ENCODE assay signal across 8 mouse cellular contexts in genomic region chr7:122158915-122159902, GRCm38 (mm10). TPM values are rescaled to one million over a fixed set of nuclear protein-coding genes. Genes with fewer than 3 reads are reported as not detected.
DNase-seq lines count a peak whose midpoint lies in the region; ATAC-seq and TF ChIP-seq lines count a peak whose summit lies in the region.

Gene Plk1, plus strand, starts transcription at chr7:122159439.

- peak within 1 kb of the TSS; percentile 86 for H3K4me2 ChIP-seq in forebrain, embryonic 13.5 days
- peak within 1 kb of the TSS; percentile 87 for H3K4me2 ChIP-seq in liver, postnatal 0 days (ENCODE audit: low read depth, low read length)
- H3K4me2 ChIP-seq in neural tube, embryonic 15.5 days, result peak within 1 kb of the TSS; percentile 95

- intact Hi-C loops in heart, postnatal 10 days (cut with DNase I), result loop anchor here (2.0 kb wide), 1 partner anchor 26 kb away; the partner anchor contains the start of genes Dctn5 and Palb2

- peak within 1 kb of the TSS; percentile 81 for H3K4me3 ChIP-seq in forebrain, embryonic 13.5 days
- peak within 1 kb of the TSS; percentile 72 for H3K4me3 ChIP-seq in liver, postnatal 0 days (ENCODE audit: low read depth, low read length)
- peak within 1 kb of the TSS; percentile 74 for H3K4me3 ChIP-seq in neural tube, embryonic 15.5 days (replicated peaks)

- peak; percentile 89 for DNase-seq in ES-CJ7 (ENCODE audit: low read depth, low spot score)
- DNase-seq in heart, postnatal 10 days, result peak; percentile 84 to 88
- DNase-seq in large intestine, adult 2 months (ENCODE audit: low read depth, low spot score), result peak; percentile 50
- peak; percentile 90 for DNase-seq in liver, postnatal 0 days
- peak; percentile 85 for DNase-seq in testis, postnatal 14 days (ENCODE audit: low spot score)

- H3K9ac ChIP-seq in forebrain, embryonic 13.5 days, result peak within 1 kb of the TSS; percentile 79
- H3K9ac ChIP-seq in liver, postnatal 0 days (replicated peaks), result peak within 1 kb of the TSS; percentile 81
- peak within 1 kb of the TSS; percentile 60 for H3K9ac ChIP-seq in neural tube, embryonic 15.5 days (replicated peaks)

- peak within 1 kb of the TSS; percentile 80 for H3K27ac ChIP-seq in forebrain, embryonic 13.5 days
- peak within 1 kb of the TSS; percentile 82 for H3K27ac ChIP-seq in liver, postnatal 0 days (ENCODE audit: low read depth)
- peak within 1 kb of the TSS; percentile 60 for H3K27ac ChIP-seq in neural tube, embryonic 15.5 days (replicated peaks)

- H3K36me3 ChIP-seq in forebrain, embryonic 13.5 days (ENCODE audit: poor library complexity, severe bottlenecking), result peaks cover 28% of the 10 kb centered on the region
- H3K36me3 ChIP-seq in liver, postnatal 0 days (replicated peaks; ENCODE audit: insufficient read depth, low read length), result peaks cover 31% of the 10 kb centered on the region
- H3K36me3 ChIP-seq in neural tube, embryonic 15.5 days, result no peaks in the 10 kb centered on the region

- no peak for TF ChIP-seq CTCF in liver, postnatal 0 days (IDR thresholded peaks at IDR 0.05; ENCODE audit: low read depth)

- ATAC-seq in cerebellum, adult (ENCODE audit: insufficient number of reproducible peaks, low FRiP score, low TSS enrichment), result peak; percentile 85
- ATAC-seq in forebrain, embryonic 13.5 days, result peak; percentile 95
- peak; percentile 94 for ATAC-seq in liver, postnatal 0 days
- peak; percentile 93 for ATAC-seq in neural tube, embryonic 15.5 days (ENCODE audit: low FRiP score)

- H3K27me3 ChIP-seq in forebrain, embryonic 13.5 days, result no peaks in the 10 kb centered on the region
- H3K27me3 ChIP-seq in liver, postnatal 0 days (ENCODE audit: insufficient read depth, low read length), result no peaks in the 10 kb centered on the region
- no peaks in the 10 kb centered on the region for H3K27me3 ChIP-seq in neural tube, embryonic 15.5 days (replicated peaks)

- peaks cover 54% of the 10 kb centered on the region for H3K4me1 ChIP-seq in forebrain, embryonic 13.5 days
- peaks cover 20% of the 10 kb centered on the region for H3K4me1 ChIP-seq in liver, postnatal 0 days (ENCODE audit: insufficient read depth)
- peaks cover 34% of the 10 kb centered on the region for H3K4me1 ChIP-seq in neural tube, embryonic 15.5 days

- under 1% methylated on average over 63 of the region's 63 CpGs for WGBS in forebrain, embryonic 13.5 days
- WGBS in large intestine, adult 2 months, result under 1% methylated on average over 63 of the region's 63 CpGs
- 1% methylated on average over 63 of the region's 63 CpGs for WGBS in liver, postnatal 0 days (ENCODE audit: insufficient replicate concordance)
- under 1% methylated on average over 63 of the region's 63 CpGs for WGBS in neural tube, embryonic 15.5 days

- peak; percentile 44; the same call in 1 of the 2 replicates for TF ChIP-seq EP300 in liver, postnatal 0 days (IDR thresholded peaks at IDR 0.05; ENCODE audit: low read depth)

- H3K9me3 ChIP-seq in forebrain, embryonic 13.5 days (replicated peaks), result no peaks in the 10 kb centered on the region
- no peaks in the 10 kb centered on the region for H3K9me3 ChIP-seq in liver, postnatal 0 days (ENCODE audit: low read length)
- no peaks in the 10 kb centered on the region for H3K9me3 ChIP-seq in neural tube, embryonic 15.5 days (replicated peaks)

RNA-seq across cellular contexts. Expression of gene Plk1, which starts in this region (rescaled TPM):
- 118 and 124 TPM in 2 replicates for polyA plus RNA-seq in forebrain, embryonic 13.5 days (2015; fragmentation: Nextera tagmentation; extraction: Ambion mirVana)
- total RNA-seq in heart, postnatal 10 days (2021), result 10 to 100 TPM; 12.2 to 14.5 TPM
- polyA plus RNA-seq in large intestine, adult 2 months (2012; rRNA removed), result 32.2 and 34.9 TPM in 2 replicates
- 35.9 and 43.4 TPM in 2 replicates for polyA plus RNA-seq in liver, postnatal 0 days (2015; fragmentation: Nextera tagmentation; extraction: Ambion mirVana)
- 13.7 and 41.9 TPM in 2 replicates for polyA plus RNA-seq in neural tube, embryonic 15.5 days (2015; fragmentation: Nextera tagmentation; extraction: Ambion mirVana)

Comparison
In these comparisons a context has a peak if more than half of its experiments do, and no peak if none do; other contexts are left out.
1. Peak in every context shown above with its lines: DNase-seq, ATAC-seq, H3K4me3 ChIP-seq and H3K27ac ChIP-seq.